Mouse (Mus musculus) MEL (cell line): ENCODE results near the gene Rpp21. TPM values are rescaled to one million over a fixed set of nuclear protein-coding genes. Genes with fewer than 3 reads are reported as not detected.
"Not testable (repeated sequence)": the region's sequence is repeated elsewhere in the genome, so short reads cannot be mapped to it uniquely, and the experiment has no call there.

Experiments used
- DNase-seq: peaks from one replicate; pipeline ENCODE4 v3.0.0; 2011; ENCODE audit warnings: low read depth, low spot score
- H3K27ac ChIP-seq: 2 replicates; pipeline ENCODE4 v1.5.1; 2012; ENCODE audit warnings: low read depth, mild to moderate bottlenecking, control low read depth, low read length, moderate library complexity; ENCODE audit not compliant: control insufficient read depth
- H3K27me3 ChIP-seq, 2 experiments: fragments of 150-350 bp in 1 of 2; sonication (generic) in 1 of 2; 2 replicates each; pipeline ENCODE4 v1.6.1; 2012; ENCODE audit warnings: low read length in 2 of 2, mild to moderate bottlenecking in 2 of 2, improper control_type of control experiment in 1 of 2, moderate library complexity in 1 of 2; ENCODE audit not compliant: insufficient read depth in 2 of 2, control insufficient read depth in 1 of 2
- H3K36me3 ChIP-seq, 2 experiments: 2 replicates each; pipeline ENCODE4 v1.6.1; 2012 to 2014; ENCODE audit warnings: low read length in 2 of 2, improper control_type of control experiment in 1 of 2, inconsistent platforms in 1 of 2, mild to moderate bottlenecking in 1 of 2; ENCODE audit not compliant: insufficient read depth in 2 of 2, control insufficient read depth in 1 of 2
- H3K4me1 ChIP-seq, 2 experiments: fragments of 150-350 bp in 1 of 2; sonication (generic) in 1 of 2; 2 replicates each; pipeline ENCODE4 v1.6.1; 2012; ENCODE audit warnings: low read length in 2 of 2, improper control_type of control experiment in 1 of 2, mild to moderate bottlenecking in 1 of 2; ENCODE audit not compliant: insufficient read depth in 2 of 2, control insufficient read depth in 1 of 2
- H3K4me3 ChIP-seq, 2 experiments: fragments of 150-350 bp in 1 of 2; sonication (generic) in 1 of 2; 2 replicates each; pipeline ENCODE4 v1.5.1; 2012; ENCODE audit warnings: low read depth in 2 of 2, low read length in 2 of 2, mild to moderate bottlenecking in 2 of 2, moderate library complexity in 2 of 2, control low read depth in 1 of 2, improper control_type of control experiment in 1 of 2; ENCODE audit not compliant: control insufficient read depth in 1 of 2, insufficient read depth in 1 of 2
- H3K79me2 ChIP-seq: 2 replicates; pipeline ENCODE4 v1.6.1; 2012; ENCODE audit warnings: mild to moderate bottlenecking, low read length, moderate library complexity; ENCODE audit not compliant: control insufficient read depth, poor library complexity, insufficient read depth
- H3K9ac ChIP-seq: 2 replicates; pipeline ENCODE4 v1.6.1; 2012; ENCODE audit warnings: low read depth, mild to moderate bottlenecking, control low read depth, low read length, moderate library complexity; ENCODE audit not compliant: control insufficient read depth, poor library complexity, severe bottlenecking
- H3K9me3 ChIP-seq: fragments of 150-350 bp; sonication (generic); replicated peaks from 2 replicates; pipeline ENCODE4 v1.6.1; 2012; ENCODE audit warnings: mild to moderate bottlenecking, low read length, improper control_type of control experiment, moderate library complexity; ENCODE audit not compliant: insufficient read depth
- HCFC1 ChIP-seq: IDR thresholded peaks from 2 replicates; pipeline ENCODE4 v1.6.1; 2012; ENCODE audit warnings: low read depth, mild to moderate bottlenecking, inconsistent platforms, low read length, improper control_type of control experiment, moderate library complexity
- KAT2A ChIP-seq: conservative IDR thresholded peaks from 2 replicates; pipeline ENCODE4 v1.6.1; 2012; ENCODE audit warnings: low read depth, low read length, improper control_type of control experiment, inconsistent platforms
- MXI1 ChIP-seq: IDR thresholded peaks from 2 replicates; pipeline ENCODE4 v1.6.1; 2011; ENCODE audit warnings: mild to moderate bottlenecking, low read depth, low read length, improper control_type of control experiment
- POLR2A ChIP-seq, 2 experiments: IDR thresholded peaks; 2 replicates each; pipeline ENCODE4 v1.6.1; 2011 to 2012; ENCODE audit warnings: low read length in 2 of 2, mild to moderate bottlenecking in 2 of 2, control low read depth in 1 of 2, improper control_type of control experiment in 1 of 2, low read depth in 1 of 2, moderate library complexity in 1 of 2; ENCODE audit not compliant: control insufficient read depth in 1 of 2, insufficient read depth in 1 of 2, poor library complexity in 1 of 2
- RAD21 ChIP-seq: IDR thresholded peaks from 2 replicates; pipeline ENCODE4 v1.6.1; 2011; ENCODE audit warnings: mild to moderate bottlenecking, low read depth, low read length, improper control_type of control experiment
- RCOR1 ChIP-seq: IDR thresholded peaks from 2 replicates; pipeline ENCODE4 v1.6.1; 2012; ENCODE audit warnings: low read depth, mild to moderate bottlenecking, inconsistent platforms, low read length, improper control_type of control experiment
- SMC3 ChIP-seq: IDR thresholded peaks from 2 replicates; pipeline ENCODE4 v1.6.1; 2011; ENCODE audit warnings: low read depth, low read length, improper control_type of control experiment
- TCF12 ChIP-seq: IDR thresholded peaks from 2 replicates; pipeline ENCODE4 v1.6.1; 2014; ENCODE audit warnings: low read depth, mild to moderate bottlenecking, inconsistent platforms, low read length, improper control_type of control experiment, moderate library complexity
- UBTF ChIP-seq: IDR thresholded peaks from 2 replicates; pipeline ENCODE4 v1.6.1; 2012; ENCODE audit warnings: low read depth, mild to moderate bottlenecking, inconsistent platforms, low read length, improper control_type of control experiment, moderate library complexity, borderline replicate concordance; ENCODE audit not compliant: insufficient read depth
- USF1 ChIP-seq: IDR thresholded peaks from 2 replicates; pipeline ENCODE4 v1.6.1; 2014; ENCODE audit warnings: low read depth, mild to moderate bottlenecking, inconsistent platforms, low read length, improper control_type of control experiment, moderate library complexity
- USF2 ChIP-seq, 2 experiments: IDR thresholded peaks; 2 replicates each; pipeline ENCODE4 v1.6.1; 2011 to 2012; ENCODE audit warnings: improper control_type of control experiment in 2 of 2, low read length in 2 of 2, borderline replicate concordance in 1 of 2, inconsistent platforms in 1 of 2, low read depth in 1 of 2, mild to moderate bottlenecking in 1 of 2; ENCODE audit not compliant: insufficient read depth in 1 of 2
- polyA plus RNA-seq, 2 experiments: library from polyadenylated mRNA; stranded (reverse) in 1 of 2; unstranded in 1 of 2; fragments of >175 nt in 1 of 2; fragments of >200 nt in 1 of 2; gene quantifications; 2 replicates each; pipeline versions ENCODE4 v1.2.1 to v1.2.4; 2012; ENCODE audit warnings: low replicate concordance in 2 of 2, low read depth in 1 of 2; ENCODE audit not compliant: insufficient read length in 2 of 2, insufficient read depth in 1 of 2, missing spikeins in 1 of 2
- total RNA-seq: library from RNA; depleted of rRNA; stranded (reverse); fragments of 300-350 nt; gene quantifications from 2 replicates; pipeline ENCODE4 v1.2.3, GENCODE M21; 2012

Gene Rpp21
- total and polyA plus RNA-seq, 3 experiments, result 63.8 to 116 TPM; not detected in 1

DNA sequence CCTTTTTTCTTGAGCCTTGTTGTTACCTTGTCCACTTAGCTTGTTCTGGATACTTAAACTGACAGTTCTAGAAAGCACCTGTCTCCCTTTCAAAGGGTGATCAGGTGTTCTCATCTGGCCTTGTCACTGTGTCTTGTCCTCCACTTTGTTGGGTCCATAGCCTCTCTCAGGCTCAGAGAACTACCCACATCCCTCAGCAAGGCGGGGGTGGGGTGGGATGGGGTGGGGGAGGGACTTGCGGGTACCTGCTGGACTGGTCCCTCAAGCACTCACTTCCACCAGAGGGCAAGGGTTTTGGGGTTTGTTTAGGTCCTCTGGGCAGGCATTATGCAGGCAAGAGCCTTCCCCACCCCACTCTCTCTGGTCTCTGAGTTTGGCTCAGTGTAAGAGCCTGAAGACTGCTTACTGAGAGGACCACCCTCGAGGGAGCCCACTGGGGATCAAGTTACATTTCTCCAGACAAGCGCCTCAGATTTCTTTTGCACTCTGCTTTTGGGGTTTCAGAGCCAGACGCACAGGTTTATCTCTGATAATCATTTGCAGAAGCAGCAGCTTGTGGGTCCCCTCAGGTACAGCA is 17.1 kb downstream of the Rpp21 start:
- Histone ChIP-seq H3K27me3 (peaks cover 13 to 21% of the 10 kb centered on the region in 2 experiments), H3K4me3 (peak overlapping the region in 1 of 2 experiments; percentile 24; a peak in 2 of 4 replicates), H3K9me3 (no peaks in the 10 kb centered on the region), H3K27ac (no peak overlapping the region), H3K36me3 (peaks cover 0 to 3% of the 10 kb centered on the region in 2 experiments; a peak in 1 of 4 replicates), H3K9ac (no peak overlapping the region), H3K4me1 (no peaks in the 10 kb centered on the region; a peak in 1 of 4 replicates), H3K79me2 (no peaks in the 10 kb centered on the region)
- TF ChIP-seq MXI1, result no peak
- TF ChIP-seq UBTF, result no peak
- no peak for TF ChIP-seq SMC3
- no peak for TF ChIP-seq USF1
- no peak for TF ChIP-seq RAD21
- TF ChIP-seq USF2 (IDR thresholded peaks at IDR 0.05; ENCODE audit: borderline replicate concordance in 1 of 2, insufficient read depth in 1 of 2, low read depth in 1 of 2, low read length in 2 of 2), result no peak
- TF ChIP-seq KAT2A, result no peak
- no peak for TF ChIP-seq TCF12
- no peak for DNase-seq

DNA sequence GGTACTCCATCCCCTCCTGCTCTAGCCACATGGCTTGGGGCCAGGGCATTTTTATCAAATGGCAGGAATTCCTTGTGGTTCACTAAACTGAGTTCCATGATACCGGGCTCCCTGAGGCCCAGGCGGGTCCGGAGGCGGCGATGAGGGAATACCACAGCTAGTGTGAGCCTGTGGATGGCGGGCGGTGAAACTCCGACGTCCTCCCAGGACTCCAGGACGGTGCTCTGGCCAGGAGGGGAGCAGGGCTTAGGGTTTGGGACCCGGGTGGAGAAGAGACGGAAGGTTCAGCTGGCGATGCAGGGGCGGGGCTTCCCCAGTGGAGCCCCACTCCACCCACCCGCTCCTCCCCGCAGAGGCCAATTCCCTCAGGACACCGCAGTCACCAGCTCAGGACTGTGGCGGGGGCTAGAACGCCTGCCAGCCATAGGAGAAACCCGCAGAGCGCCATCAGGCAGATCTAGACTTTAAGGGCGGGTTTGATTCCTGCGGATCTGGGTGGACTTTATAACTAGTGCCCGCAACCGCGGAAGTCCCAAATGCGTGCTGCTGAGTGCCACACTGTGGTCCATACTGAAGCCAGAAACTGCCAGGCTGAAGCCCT is 20.4 kb downstream of the Rpp21 start:
- no peaks in the 10 kb centered on the region for H3K9me3 ChIP-seq
- H3K9ac ChIP-seq, result no peak overlapping the region
- no peaks in the 10 kb centered on the region; a peak in 1 of 4 replicates for H3K4me1 ChIP-seq
- H3K4me3 ChIP-seq, result no peak overlapping the region
- no peak overlapping the region for H3K27ac ChIP-seq
- peaks cover 0 to 3% of the 10 kb centered on the region in 2 experiments; a peak in 1 of 4 replicates for H3K36me3 ChIP-seq
- TF ChIP-seq RCOR1, result no peak
- no peak for TF ChIP-seq HCFC1
- TF ChIP-seq POLR2A (IDR thresholded peaks at IDR 0.05; ENCODE audit: control insufficient read depth in 1 of 2, insufficient read depth in 1 of 2, low read depth in 1 of 2, low read length in 2 of 2, poor library complexity in 1 of 2), result no peak
- TF ChIP-seq, all 39 proteins: peak for 0
- Histone ChIP-seq H3K27me3 (peaks cover 19 to 22% of the 10 kb centered on the region in 2 experiments), H3K79me2 (no peaks in the 10 kb centered on the region)
- no peak for DNase-seq

DNA sequence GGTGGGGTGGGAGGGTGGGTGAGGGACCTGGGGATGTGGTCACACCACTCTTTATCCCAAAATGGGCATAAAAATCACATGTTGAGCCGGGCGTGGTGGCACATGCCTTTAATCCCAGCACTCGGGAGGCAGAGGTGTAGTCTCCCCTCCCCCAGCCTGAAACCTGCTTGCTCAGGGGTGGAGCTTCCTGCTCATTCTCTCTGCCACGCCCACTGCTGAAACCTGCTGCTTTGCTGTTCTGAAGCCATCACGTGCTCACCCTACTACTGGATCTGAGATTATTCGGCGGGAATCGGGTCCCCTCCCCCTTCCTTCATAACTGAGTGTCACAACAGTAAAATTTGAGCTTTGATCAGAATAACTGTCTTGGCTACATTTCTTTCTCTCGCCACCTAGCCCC is 22.6 kb downstream of the Rpp21 start:
- H3K79me2 ChIP-seq, DNase-seq, H3K4me1 ChIP-seq, H3K36me3 ChIP-seq, H3K4me3 ChIP-seq, H3K9ac ChIP-seq, H3K9me3 ChIP-seq, H3K27ac ChIP-seq: not testable (repeated sequence)
- H3K27me3 ChIP-seq, result peaks cover 11 to 12% of the 10 kb centered on the region in 2 experiments
- peak; percentile 63 for TF ChIP-seq USF1
